Mouse (Mus musculus) layer of hippocampus, adult 8-10 months (tissue): ENCODE data around the gene Sertad1. TPM values are rescaled to one million over a fixed set of nuclear protein-coding genes. Genes with fewer than 3 reads are reported as not detected.
"Not testable (repeated sequence)": the region's sequence is repeated elsewhere in the genome, so short reads cannot be mapped to it uniquely, and the experiment has no call there.

Experiments
- DNase-seq, 2 experiments: peaks; one replicate each; pipeline ENCODE4 v3.0.0; 2022; ENCODE audit warnings: low spot score in 2 of 2
- total RNA-seq, 4 experiments: library from RNA; stranded (reverse); gene quantifications; 2 replicates each; pipeline ENCODE4 v1.2.4; 2022

The Sertad1 gene
- total RNA-seq, 4 experiments from 2014 or later, result 6.4 to 10.7 (median 9.3) TPM

GRCm38 (mm10) chr7:27473156-27473834 is 13.4 kb upstream of the Sertad1 start, which contains the start of gene Sertad3:
Gene Sertad3, plus strand, starts transcription at chr7:27473768.
- DNase-seq, result peak; percentile 96 to 98

- DNase-seq, result no peak
These were observed 12.7 kb upstream of the Sertad1 start for GRCm38 (mm10) chr7:27473835-27474489.

- peak; percentile 97 to 98 for DNase-seq
These were observed 12.2 kb upstream of the Sertad1 start for GRCm38 (mm10) chr7:27474490-27474954.

GRCm38 (mm10) chr7:27475596-27475995 is 11.1 kb upstream of the Sertad1 start:
- no peak for DNase-seq

DNA sequence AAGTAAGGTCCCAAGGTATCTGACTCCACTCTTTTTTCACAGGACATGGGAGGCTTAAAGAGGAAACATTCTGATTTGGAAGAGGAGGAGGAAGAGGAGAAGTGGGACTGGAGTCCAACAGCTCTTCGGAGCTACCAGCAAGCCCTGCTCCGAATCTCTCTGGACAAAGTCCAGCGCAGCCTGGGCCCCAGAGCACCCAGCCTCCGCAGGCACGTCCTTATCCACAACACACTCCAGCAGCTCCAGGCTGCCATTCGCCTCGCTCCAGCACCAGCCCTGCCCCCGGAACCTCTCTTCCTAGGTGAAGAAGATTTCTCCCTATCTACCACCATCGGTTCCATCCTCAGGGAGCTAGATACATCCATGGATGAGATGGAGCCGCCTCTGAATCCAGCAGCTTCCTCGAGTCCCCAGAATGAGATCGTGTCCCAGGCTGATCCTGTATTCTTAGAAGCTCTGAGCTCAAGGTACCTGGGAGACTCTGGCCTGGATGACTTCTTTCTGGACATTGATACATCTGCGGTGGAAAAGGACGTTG is 10.5 kb upstream of the Sertad1 start:
- DNase-seq, result no peak

DNA sequence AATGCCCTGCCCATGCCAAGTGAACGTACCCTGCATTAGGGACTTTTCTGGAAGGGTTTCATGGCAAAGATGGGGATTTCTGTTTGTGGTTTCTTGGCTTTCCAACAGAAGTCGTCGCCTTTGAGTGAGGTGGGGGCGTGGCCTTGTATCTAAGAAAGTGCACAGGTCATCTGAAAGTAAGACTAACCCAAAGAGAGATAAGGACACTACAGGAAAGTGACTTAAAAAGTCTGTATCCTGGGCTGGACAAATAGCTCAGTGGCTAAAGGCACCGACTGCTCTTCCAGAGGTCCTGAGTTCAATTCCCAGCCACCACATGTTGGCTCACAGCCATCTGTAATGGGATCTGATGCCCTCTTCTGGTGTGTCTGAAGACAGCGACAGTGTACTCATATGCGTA is 8.1 kb upstream of the Sertad1 start:
- DNase-seq, result no peak

DNA sequence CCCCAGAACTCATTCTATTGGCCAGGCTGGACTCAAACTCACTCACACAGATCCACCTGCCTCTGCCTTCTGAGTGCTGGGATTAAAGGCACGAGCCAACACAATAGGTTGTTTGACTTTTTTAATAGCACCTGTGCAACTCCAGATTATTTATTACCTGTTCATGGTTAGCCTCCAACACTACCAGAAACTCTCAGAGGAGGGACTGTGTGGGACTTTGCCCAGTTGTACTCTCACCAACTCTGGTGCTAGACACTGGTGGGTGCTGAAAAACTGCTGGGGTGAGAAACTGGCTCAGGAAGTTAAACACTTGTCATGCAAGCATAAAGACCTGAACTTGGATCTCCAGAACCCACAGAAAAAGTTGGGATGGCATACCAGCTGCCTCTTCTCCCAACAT is 7.0 kb upstream of the Sertad1 start:
- no peak for DNase-seq

- DNase-seq, result no peak
These were observed 6.2 kb upstream of the Sertad1 start for GRCm38 (mm10) chr7:27480506-27480905.

DNA sequence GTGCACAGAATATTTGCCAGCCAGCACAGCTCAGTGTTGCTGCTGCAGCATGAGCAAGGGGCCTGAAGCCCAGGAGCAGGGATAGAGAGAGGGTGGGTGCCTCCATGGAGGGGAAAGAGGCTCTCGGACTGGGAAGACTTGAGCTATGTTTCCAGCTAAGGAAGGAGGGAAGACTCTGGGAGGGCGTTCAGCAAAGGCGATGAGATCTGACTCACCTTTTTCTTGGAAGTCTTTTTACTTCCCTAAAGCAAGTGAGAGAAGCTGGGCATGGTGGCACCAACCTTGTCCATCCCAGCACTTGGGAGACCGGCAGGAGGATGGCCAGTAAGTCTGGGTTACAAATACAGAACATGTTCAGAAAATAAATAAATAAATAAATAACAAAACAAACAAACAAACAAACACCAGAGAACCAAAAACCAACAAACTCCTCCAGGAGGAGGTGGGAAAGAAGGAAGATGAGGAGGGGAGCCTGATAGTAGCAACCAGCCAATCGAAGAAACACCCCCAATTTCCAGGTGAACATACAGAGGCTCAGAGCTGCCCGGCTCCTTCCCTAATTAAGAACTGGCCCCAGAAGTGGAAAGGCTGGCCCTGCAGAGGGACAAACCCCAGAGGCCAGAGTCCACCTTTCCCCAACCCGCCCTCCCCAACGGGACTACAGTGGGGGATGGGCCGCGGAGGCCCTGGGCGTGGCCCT is 5.6 kb upstream of the Sertad1 start:
- no peak for DNase-seq

- peak in 1 of 2 experiments; percentile 62 for DNase-seq
These were observed 5.1 kb upstream of the Sertad1 start for GRCm38 (mm10) chr7:27481627-27481969.

DNA sequence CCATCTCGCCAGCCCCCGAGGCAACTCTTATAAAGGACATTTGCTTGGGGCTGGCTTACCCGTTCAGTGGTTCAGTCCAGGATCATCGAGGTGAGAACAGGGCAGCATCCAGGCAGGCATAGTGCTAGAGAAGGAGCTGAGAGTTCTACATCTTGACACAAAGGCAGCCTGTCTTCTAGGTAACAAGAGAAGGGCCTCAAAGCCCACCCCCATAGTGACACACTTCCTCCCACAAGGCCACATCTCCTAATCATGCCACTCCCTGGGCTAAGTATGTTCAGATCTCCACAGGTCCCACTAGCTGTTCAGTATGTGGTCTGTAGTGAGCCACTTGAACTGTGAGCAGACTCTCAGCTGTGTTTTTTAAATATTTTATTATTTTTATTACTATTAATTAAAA is 2.9 kb upstream of the Sertad1 start:
- DNase-seq, result no peak

DNA sequence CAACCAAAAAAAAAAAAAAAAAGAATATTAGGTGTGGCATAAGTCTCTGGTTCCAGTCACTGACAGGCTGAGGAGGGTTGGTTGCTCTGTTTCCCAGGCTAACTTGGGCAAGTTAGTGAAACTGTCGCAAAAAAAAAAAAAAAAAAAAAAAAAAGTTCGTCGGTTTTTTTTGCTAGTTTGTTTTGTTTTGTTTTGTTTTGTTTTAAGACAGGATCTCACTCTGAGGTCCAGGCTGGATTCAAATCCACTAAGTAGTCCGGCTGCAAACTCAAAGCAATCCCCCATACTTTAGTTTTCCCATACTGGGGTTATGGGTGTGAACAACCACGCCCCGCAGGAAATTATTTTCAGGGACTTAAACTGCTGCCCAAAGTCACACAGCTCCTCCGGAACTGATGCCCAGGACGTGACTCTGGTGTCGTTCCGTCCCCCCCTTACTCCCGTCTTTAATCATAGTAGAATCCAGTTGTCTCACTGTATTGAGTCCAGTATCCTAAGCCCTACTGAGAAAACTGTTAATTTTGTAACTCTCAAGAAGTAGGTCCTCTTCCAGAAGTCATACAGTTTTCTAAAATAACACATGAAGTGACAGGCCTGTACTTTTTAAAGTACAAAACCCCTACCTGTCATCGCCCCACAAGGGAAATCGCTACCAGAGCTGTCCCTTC is 474 bp upstream of the Sertad1 start:
- no peak for DNase-seq

DNA sequence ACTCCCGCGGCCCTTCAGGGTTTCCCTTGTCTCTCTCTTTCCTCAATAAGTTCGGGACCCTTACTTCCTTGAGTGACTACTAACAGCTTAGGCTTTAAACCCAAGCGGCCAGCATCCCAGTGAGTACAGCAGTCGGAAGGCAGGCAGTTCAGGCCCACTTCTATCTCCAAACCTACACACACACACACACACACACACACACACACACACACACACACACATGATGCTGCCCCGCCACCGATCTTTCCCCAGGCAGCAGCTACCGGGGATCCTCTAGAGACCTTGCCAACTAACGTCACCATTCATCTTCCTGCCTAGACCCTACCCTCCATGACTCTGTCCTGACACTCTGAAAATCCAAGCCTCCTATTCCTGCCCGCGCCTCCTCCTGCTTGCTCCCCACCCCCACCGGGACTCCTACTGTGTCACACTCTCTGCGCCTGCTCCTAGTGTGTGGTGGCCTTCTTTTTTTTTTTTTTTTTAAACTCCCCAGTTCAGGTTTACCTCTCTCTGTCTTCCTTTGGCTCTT is 1.1 kb downstream of the Sertad1 start:
- no peak for DNase-seq

- DNase-seq, result no peak
These were observed 2.7 kb downstream of the Sertad1 start for GRCm38 (mm10) chr7:27489270-27489869.

DNA sequence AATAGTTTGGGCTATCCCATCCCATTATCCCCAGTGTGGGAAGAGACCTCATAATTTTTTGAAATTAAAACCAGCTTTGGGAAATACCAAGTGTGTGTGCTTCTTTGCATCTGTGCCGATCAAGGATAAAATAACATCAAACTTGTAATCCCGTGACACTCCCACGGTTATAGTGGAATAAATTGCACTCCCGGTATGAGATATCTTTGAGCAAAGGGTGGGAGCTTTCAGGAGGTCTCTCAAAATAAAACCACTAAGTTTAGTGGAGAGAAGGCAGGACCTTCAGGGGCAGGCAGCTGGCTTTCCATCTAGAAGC is 3.5 kb downstream of the Sertad1 start:
- no peak for DNase-seq

DNA sequence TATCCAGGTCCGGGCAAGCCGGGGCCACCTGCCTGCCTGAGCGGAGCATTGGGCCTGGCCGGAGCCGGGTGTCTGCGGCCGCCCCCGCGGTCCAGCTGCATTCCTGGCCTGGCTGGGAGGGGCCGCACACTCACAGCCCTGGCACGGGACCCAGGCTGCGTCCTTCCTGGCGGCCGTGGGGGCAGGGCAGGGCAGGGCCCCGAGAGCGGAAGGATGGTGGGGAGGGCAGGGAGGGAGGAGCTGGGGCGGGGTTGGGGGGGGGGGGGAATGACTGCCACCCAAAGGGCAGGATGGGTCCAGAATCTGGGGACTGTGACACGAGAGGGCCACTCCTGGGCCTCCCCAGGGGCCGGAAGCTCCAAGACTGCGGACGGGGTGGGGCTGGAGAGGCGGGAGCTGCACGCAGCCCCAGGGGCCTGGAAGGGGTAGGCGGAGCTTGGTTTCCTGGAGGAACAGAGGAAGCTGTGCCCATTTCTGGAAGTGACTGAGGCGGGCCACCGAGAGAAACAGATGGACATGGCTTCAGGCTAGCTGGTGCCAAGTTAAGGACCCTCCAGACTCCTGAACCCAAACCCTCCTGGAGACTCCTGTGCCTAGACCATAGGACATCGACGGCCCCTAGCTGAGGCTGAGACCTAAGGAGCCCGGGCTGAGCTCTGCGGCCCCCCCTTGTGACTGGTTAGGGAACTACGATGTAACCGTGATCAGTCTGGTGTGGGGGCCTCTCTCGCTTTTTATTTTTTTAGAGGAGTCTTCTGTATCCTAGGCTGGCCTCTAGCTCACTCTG is 4.0 kb downstream of the Sertad1 start:
- peak; percentile 83 to 84 for DNase-seq

- DNase-seq, result no peak
These were observed 5.1 kb downstream of the Sertad1 start for GRCm38 (mm10) chr7:27491856-27492255.

DNA sequence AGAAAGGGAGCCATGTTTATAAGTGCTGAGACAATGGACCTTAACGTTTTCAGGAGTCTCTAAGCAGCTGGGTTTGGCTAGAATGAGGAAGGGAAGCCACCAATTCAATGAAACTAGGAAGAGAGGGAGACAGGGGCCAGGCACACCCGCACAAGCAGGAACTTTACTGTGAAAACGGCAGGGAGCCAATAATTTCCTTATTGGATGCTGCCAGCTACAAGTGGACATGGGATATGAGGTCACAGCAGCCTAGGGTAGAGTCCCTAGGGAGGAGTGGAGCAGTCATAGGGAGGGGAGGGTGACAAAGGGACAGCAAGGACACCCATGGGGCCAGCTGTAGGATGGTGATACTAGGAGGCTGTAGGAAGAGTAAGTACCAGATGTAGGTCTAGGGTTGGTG is 6.3 kb downstream of the Sertad1 start:
- DNase-seq, result no peak

DNA sequence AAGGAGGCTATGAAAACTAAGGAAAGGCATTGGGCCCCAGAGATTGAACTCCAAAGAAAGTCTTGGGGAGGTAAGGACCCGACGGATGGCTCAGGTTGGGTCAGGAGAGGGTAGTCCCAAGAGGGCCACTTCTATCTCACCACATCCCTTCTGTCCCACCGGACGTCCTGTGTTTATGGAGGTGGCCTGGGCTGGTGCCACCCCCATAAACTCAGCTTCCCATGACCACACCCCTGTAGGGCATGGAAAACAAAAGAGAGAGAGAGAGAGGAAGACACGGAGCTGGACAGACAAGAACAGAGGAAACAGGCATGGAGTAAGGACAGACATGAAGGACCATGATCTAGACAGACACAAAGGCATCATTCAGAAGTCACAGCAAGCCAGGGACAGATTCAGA is 6.7 kb downstream of the Sertad1 start:
- DNase-seq, result no peak

- DNase-seq, result not testable (repeated sequence)
These were observed 8.1 kb downstream of the Sertad1 start for GRCm38 (mm10) chr7:27494659-27495367.
